Mouse (Mus musculus) myocyte (in vitro differentiated cells): ENCODE results near the gene Ahcyl1.

Source experiments
- CEBPB ChIP-seq: IDR thresholded peaks from 2 replicates; pipeline ENCODE4 v1.6.1; 2011; ENCODE audit warnings: mild to moderate bottlenecking, moderate library complexity; ENCODE audit not compliant: poor library complexity, insufficient read depth, severe bottlenecking
- E2F4 ChIP-seq: IDR thresholded peaks from one replicate; pipeline ENCODE4 v1.6.1; 2011; ENCODE audit warnings: mild to moderate bottlenecking, control low read depth, moderate library complexity; ENCODE audit not compliant: insufficient read depth
- MAX ChIP-seq: IDR thresholded peaks from one replicate; pipeline ENCODE4 v1.6.1; 2011; ENCODE audit warnings: low read depth, mild to moderate bottlenecking, control low read depth
- MYOD1 ChIP-seq, 3 experiments: IDR thresholded peaks; one replicate each; pipeline ENCODE4 v1.6.1; 2011; ENCODE audit warnings: control low read depth in 2 of 3, low read depth in 2 of 3, mild to moderate bottlenecking in 2 of 3, moderate library complexity in 1 of 3; ENCODE audit not compliant: insufficient read length in 2 of 3, control insufficient read depth in 1 of 3
- MYOG ChIP-seq, 3 experiments: IDR thresholded peaks; one replicate each; pipeline ENCODE4 v1.6.1; 2011; ENCODE audit warnings: control low read depth in 2 of 3, low read depth in 2 of 3, mild to moderate bottlenecking in 2 of 3; ENCODE audit not compliant: insufficient read length in 2 of 3, control insufficient read depth in 1 of 3, insufficient read depth in 1 of 3
- POLR2A ChIP-seq: IDR thresholded peaks from one replicate; pipeline ENCODE4 v1.6.1; 2011; ENCODE audit warnings: low read depth, mild to moderate bottlenecking, control low read depth, moderate library complexity; ENCODE audit not compliant: insufficient read length
- POLR2AphosphoS2 ChIP-seq: IDR thresholded peaks from one replicate; pipeline ENCODE4 v1.6.1; 2011; ENCODE audit warnings: low read depth, control low read depth; ENCODE audit not compliant: insufficient read length
- TCF12 ChIP-seq: IDR thresholded peaks from one replicate; pipeline ENCODE4 v1.6.1; 2011; ENCODE audit warnings: mild to moderate bottlenecking, control low read depth; ENCODE audit not compliant: poor library complexity, insufficient read depth, severe bottlenecking
- USF1 ChIP-seq: IDR thresholded peaks from one replicate; pipeline ENCODE4 v1.6.1; 2011; ENCODE audit warnings: low read depth, mild to moderate bottlenecking, control low read depth, moderate library complexity

- no peak for TF ChIP-seq E2F4
- TF ChIP-seq POLR2A: no peak
- TF ChIP-seq CEBPB: no peak
- TF ChIP-seq USF1: no peak
- TF ChIP-seq MYOG (IDR thresholded peaks at IDR 0.05; ENCODE audit: control insufficient read depth in 1 of 3, insufficient read depth in 1 of 3, insufficient read length in 2 of 3, low read depth in 2 of 3): no peak
- TF ChIP-seq TCF12: no peak
- no peak for TF ChIP-seq POLR2AphosphoS2
- TF ChIP-seq MYOD1 (IDR thresholded peaks at IDR 0.05; ENCODE audit: control insufficient read depth in 1 of 3, insufficient read length in 2 of 3, low read depth in 2 of 3): no peak
- no peak for TF ChIP-seq MAX
These were observed 41.5 kb downstream of the Ahcyl1 start for GRCm38 (mm10) chr3:107654861-107655260.
